In genomic region chr8:125539056-125540013, GRCm38 (mm10) we compare ENCODE assay signal across 11 mouse cellular contexts. TPM values are rescaled to one million over a fixed set of nuclear protein-coding genes. Genes with fewer than 3 reads are reported as not detected.
DNase-seq lines count a peak whose midpoint lies in the region; ATAC-seq and TF ChIP-seq lines count a peak whose summit lies in the region.
"Had no signal": no experiment of that assay in that cellular context is flagged by ENCODE, and none has a peak within 500 bp of the region (broad histone marks: within the 10 kb centered on the region; RNA-seq: fewer than 3 reads in every experiment).

No protein-coding gene starts in this region.

- peaks cover 91% of the 10 kb centered on the region for H3K4me1 ChIP-seq in heart, embryonic 10.5 days
- peaks cover 63% of the 10 kb centered on the region for H3K4me1 ChIP-seq in heart, postnatal 0 days (ENCODE audit: control insufficient read depth, insufficient read depth)
- H3K4me1 ChIP-seq in small intestine, adult 2 months (ENCODE audit: control insufficient read depth, insufficient read depth, insufficient read length, low read length): peaks cover 32% of the 10 kb centered on the region
- peaks cover 12% of the 10 kb centered on the region for H3K4me1 ChIP-seq in liver, embryonic 11.5 days (replicated peaks; ENCODE audit: control insufficient read depth, insufficient read depth, low read length)

- TF ChIP-seq POLR2A in small intestine, adult 2 months (IDR thresholded peaks at IDR 0.05; ENCODE audit: low read depth, low read length): no peak

- DNase-seq in kidney, adult 18-20 months: peak; percentile 24
- no peak for DNase-seq in kidney, adult 9 months
- DNase-seq in heart, embryonic 10.5 days (ENCODE audit: low spot score): peak; percentile 84
- DNase-seq in heart, postnatal 0 days (ENCODE audit: low spot score): peak; percentile 82
- DNase-seq in liver, embryonic 11.5 days (ENCODE audit: low spot score): no peak
- no peak for DNase-seq in natural killer cell, adult 2 months (ENCODE audit: low spot score in 2 of 2)
- DNase-seq: liver; spleen, adult 18-20 months had no signal

- H3K4me2 ChIP-seq in heart, postnatal 0 days (ENCODE audit: low read depth, low read length): peak overlapping the region; percentile 38; the same call in 1 of the 2 replicates
- H3K4me2 ChIP-seq in liver, embryonic 11.5 days: no peak overlapping the region
- H3K4me2 ChIP-seq: kidney, embryonic 15.5 days had no signal

- peak overlapping the region; percentile 41 for H3K9ac ChIP-seq in heart, postnatal 0 days (replicated peaks; ENCODE audit: low read depth, low read length)
- no peak overlapping the region for H3K9ac ChIP-seq in liver, embryonic 11.5 days (ENCODE audit: low read depth, low read length)
- H3K9ac ChIP-seq: kidney, embryonic 15.5 days had no signal

- TF ChIP-seq CTCF in heart, postnatal 0 days (IDR thresholded peaks at IDR 0.05; ENCODE audit: low read depth): no peak
- TF ChIP-seq CTCF in small intestine, adult 2 months (IDR thresholded peaks at IDR 0.05; ENCODE audit: extremely low read depth, insufficient read length, insufficient replicate concordance, low read depth, low read length): no peak

- H3K4me3 ChIP-seq in heart, embryonic 10.5 days: peak overlapping the region; percentile 23; the same call in 1 of the 2 replicates
- no peak overlapping the region for H3K4me3 ChIP-seq in heart, postnatal 0 days (ENCODE audit: low read depth, low read length)
- peak overlapping the region; percentile 36 for H3K4me3 ChIP-seq in small intestine, adult 2 months (ENCODE audit: low read depth, low read length)
- H3K4me3 ChIP-seq in liver, embryonic 11.5 days (ENCODE audit: low read depth, low read length): no peak overlapping the region
- H3K4me3 ChIP-seq: kidney, embryonic 15.5 days had no signal

- peak overlapping the region; percentile 85 for H3K27ac ChIP-seq in heart, embryonic 10.5 days
- H3K27ac ChIP-seq in heart, postnatal 0 days (ENCODE audit: low read depth): peak overlapping the region; percentile 95
- H3K27ac ChIP-seq in small intestine, adult 2 months (ENCODE audit: insufficient read depth, low read depth, low read length): peak overlapping the region; percentile 94
- H3K27ac ChIP-seq in liver, embryonic 11.5 days (ENCODE audit: low read depth, low read length): no peak overlapping the region

- H3K27me3 ChIP-seq in heart, embryonic 10.5 days (ENCODE audit: insufficient read depth, poor library complexity, severe bottlenecking): no peaks in the 10 kb centered on the region
- no peaks in the 10 kb centered on the region for H3K27me3 ChIP-seq in heart, postnatal 0 days (ENCODE audit: control insufficient read depth, insufficient read depth, low read length)
- H3K27me3 ChIP-seq in small intestine, adult 2 months (ENCODE audit: control insufficient read depth, insufficient read depth, low read length): no peaks in the 10 kb centered on the region
- H3K27me3 ChIP-seq in liver, embryonic 11.5 days (replicated peaks; ENCODE audit: control insufficient read depth, insufficient read depth, low read length): no peaks in the 10 kb centered on the region
- H3K27me3 ChIP-seq: kidney, embryonic 15.5 days; Patski had no signal

- WGBS in heart, embryonic 10.5 days: 44% methylated on average over 13 of the region's 13 CpGs
- 32% methylated on average over 13 of the region's 13 CpGs for WGBS in heart, postnatal 0 days
- WGBS in small intestine, adult 2 months: 33% methylated on average over 13 of the region's 13 CpGs
- WGBS in liver, embryonic 11.5 days: 63% methylated on average over 13 of the region's 13 CpGs

- no peak for TF ChIP-seq EP300 in heart, postnatal 0 days (IDR thresholded peaks at IDR 0.05; ENCODE audit: low read depth)

- H3K36me3 ChIP-seq in heart, embryonic 10.5 days: peaks cover 24% of the 10 kb centered on the region
- peaks cover 7% of the 10 kb centered on the region for H3K36me3 ChIP-seq in heart, postnatal 0 days (replicated peaks; ENCODE audit: control insufficient read depth, insufficient read depth, low read length)
- H3K36me3 ChIP-seq in small intestine, adult 2 months (ENCODE audit: control insufficient read depth, insufficient read depth, low read length): 0 out of 2 replicates have a peak, but pooled peaks cover 3% of the 10 kb centered on the region
- peaks cover 3% of the 10 kb centered on the region; the same call in 1 of the 2 replicates for H3K36me3 ChIP-seq in liver, embryonic 11.5 days (ENCODE audit: control insufficient read depth, insufficient read depth, low read length)

- peak; percentile 90 for ATAC-seq in heart, postnatal 0 days (ENCODE audit: insufficient read depth, low read depth)
- ATAC-seq in liver, embryonic 11.5 days (replicated peaks; ENCODE audit: low FRiP score): no peak
- ATAC-seq: Patski had no signal

- H3K9me3 ChIP-seq in heart, embryonic 10.5 days: no peaks in the 10 kb centered on the region
- H3K9me3 ChIP-seq in heart, postnatal 0 days (replicated peaks; ENCODE audit: control insufficient read depth, low read length): no peaks in the 10 kb centered on the region
- H3K9me3 ChIP-seq in liver, embryonic 11.5 days (ENCODE audit: control insufficient read depth, low read length): no peaks in the 10 kb centered on the region
- H3K9me3 ChIP-seq: kidney, embryonic 15.5 days had no signal

RNA-seq across cellular contexts. Expression of gene Sipa1l2, which starts 30.3 kb away (rescaled TPM):
- 24.9 and 32.6 TPM in 2 replicates for polyA plus RNA-seq in heart, embryonic 10.5 days (2016; fragmentation: Nextera tagmentation; extraction: Ambion mirVana)
- 65.8 and 66.1 TPM in 2 replicates for total RNA-seq in heart, postnatal 0 days (2014; rRNA removed; ENCODE audit: low replicate concordance)
- polyA plus RNA-seq in heart, postnatal 0 days (2015; fragmentation: Nextera tagmentation; extraction: Ambion mirVana): 12.3 and 13.6 TPM in 2 replicates
- 6.3 and 9.7 TPM in 2 replicates for polyA plus RNA-seq in small intestine, adult 2 months (2012; rRNA removed)
- polyA plus RNA-seq in liver, embryonic 11.5 days (2014; fragmentation: Nextera tagmentation; extraction: Ambion mirVana): 4.7 and 4.8 TPM in 2 replicates

Comparison
In these comparisons a context has a peak if more than half of its experiments do, and no peak if none do; other contexts are left out.
1. DNase-seq: peak in kidney, adult 18-20 months (single experiment), heart, embryonic 10.5 days (single experiment) and heart, postnatal 0 days (single experiment); none in kidney, adult 9 months (single experiment), liver, embryonic 11.5 days (single experiment) and natural killer cell, adult 2 months (0 of 2).
2. H3K4me3 ChIP-seq: peak in heart, embryonic 10.5 days (single experiment) and small intestine, adult 2 months (single experiment); none in heart, postnatal 0 days (single experiment) and liver, embryonic 11.5 days (single experiment).